Mouse (Mus musculus): ENCODE data around the gene Enpp6. TPM values are rescaled to one million over a fixed set of nuclear protein-coding genes. Genes with fewer than 3 reads are reported as not detected.

Enpp6 gene
- polyA plus RNA-seq, 1 experiment from 2014 or later, result 0.13 TPM

Other genes with a start within 250 kb of the Enpp6 start
- gene Irf2, start 247.2 kb upstream of the Enpp6 start, polyA plus RNA-seq (2015; fragmentation: Nextera tagmentation; extraction: Ambion mirVana), result 10.9 and 13.7 TPM in 2 replicates

All from forebrain, embryonic 13.5 days (tissue).